Mouse (Mus musculus) heart, postnatal 4 days (tissue): ENCODE measurements around the gene Nom1. TPM values are rescaled to one million over a fixed set of nuclear protein-coding genes. Genes with fewer than 3 reads are reported as not detected.
"Not testable (repeated sequence)": the region's sequence is repeated elsewhere in the genome, so short reads cannot be mapped to it uniquely, and the experiment has no call there.

Experiments used
- DNase-seq: peaks from one replicate; pipeline ENCODE4 v3.0.0; 2021
- total RNA-seq, 2 experiments: library from RNA; stranded (reverse); gene quantifications; 2 replicates each; pipeline ENCODE4 v1.2.3; 2021

Gene Nom1
- 10 to 100 TPM; 13.3 to 15.7 TPM for total RNA-seq

DNA sequence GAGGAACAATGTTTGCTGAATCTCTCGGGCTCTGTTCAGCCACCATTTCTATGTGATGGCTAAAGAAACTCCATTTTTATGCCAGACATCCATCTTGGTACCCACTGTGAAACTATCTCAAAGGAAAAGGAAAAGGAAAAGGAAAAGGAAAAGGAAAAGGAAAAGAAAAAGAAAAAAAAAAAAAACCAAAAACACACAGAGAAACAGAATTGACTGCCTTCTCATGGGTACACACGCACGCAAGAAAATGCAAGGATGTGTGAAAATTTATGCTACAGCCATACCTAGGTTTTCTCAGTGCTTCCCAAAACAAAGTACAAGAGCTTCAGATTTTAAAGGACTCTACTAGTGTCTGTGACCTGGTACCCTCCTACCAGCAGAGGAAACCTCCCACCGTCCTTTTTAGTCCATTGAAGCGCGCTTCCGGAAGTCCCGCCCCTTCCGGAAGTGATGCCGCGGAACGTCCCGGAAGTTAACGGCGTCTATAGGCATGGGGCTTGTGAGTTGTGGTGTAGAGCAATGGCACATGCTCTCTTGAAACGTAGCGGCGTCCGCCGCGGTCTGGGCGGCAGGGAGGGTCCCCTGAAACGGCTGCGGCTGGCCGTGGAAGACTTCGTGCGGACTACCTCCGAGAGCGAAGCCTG lies at the start of gene Nom1:
Gene Nom1 (plus strand): TSS at position 437 of the 644 bp plus-strand sequence.
- peak; percentile 92 for DNase-seq

- DNase-seq, result no peak
Observed at GRCm38 (mm10) chr5:29387591-29387990, 46.9 kb upstream of the Nom1 start.

DNA sequence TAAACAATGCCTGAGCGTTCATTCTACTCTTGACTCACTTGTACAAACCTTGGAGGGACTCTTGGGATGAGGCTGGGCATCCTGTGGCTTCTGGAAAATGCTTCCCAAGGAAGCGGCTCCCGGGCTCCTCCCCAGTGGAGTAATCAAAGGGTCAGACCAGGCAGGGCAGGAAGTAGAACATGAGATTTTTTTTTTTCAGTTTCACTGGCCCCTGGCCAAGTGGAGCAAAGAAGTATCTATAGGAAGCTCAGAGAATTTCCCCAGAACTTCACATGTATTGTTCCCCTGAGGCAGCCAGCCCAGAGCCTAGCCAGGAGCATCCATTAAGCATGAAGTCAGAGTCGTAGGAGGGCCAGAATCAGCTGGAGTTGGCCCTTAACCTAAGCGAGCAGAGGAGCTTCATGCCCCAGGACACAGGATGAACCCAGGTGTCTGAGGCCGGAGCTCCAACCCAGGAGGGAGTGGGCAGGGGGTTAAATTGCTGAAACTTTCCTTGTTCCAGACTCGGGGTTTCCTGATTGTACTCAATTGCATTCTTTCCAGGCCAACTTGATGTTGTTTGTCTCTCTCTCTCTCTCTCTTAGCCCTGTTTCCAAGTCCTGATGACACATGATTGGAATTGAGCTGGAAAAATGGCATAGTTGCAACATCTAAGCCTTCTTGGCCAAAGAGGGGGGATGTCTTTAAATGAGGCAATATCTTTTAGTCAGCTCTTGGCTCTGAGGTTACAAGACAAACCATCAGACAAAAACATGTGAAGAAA lies 46.1 kb upstream of the Nom1 start:
- DNase-seq, result peak; percentile 67

DNA sequence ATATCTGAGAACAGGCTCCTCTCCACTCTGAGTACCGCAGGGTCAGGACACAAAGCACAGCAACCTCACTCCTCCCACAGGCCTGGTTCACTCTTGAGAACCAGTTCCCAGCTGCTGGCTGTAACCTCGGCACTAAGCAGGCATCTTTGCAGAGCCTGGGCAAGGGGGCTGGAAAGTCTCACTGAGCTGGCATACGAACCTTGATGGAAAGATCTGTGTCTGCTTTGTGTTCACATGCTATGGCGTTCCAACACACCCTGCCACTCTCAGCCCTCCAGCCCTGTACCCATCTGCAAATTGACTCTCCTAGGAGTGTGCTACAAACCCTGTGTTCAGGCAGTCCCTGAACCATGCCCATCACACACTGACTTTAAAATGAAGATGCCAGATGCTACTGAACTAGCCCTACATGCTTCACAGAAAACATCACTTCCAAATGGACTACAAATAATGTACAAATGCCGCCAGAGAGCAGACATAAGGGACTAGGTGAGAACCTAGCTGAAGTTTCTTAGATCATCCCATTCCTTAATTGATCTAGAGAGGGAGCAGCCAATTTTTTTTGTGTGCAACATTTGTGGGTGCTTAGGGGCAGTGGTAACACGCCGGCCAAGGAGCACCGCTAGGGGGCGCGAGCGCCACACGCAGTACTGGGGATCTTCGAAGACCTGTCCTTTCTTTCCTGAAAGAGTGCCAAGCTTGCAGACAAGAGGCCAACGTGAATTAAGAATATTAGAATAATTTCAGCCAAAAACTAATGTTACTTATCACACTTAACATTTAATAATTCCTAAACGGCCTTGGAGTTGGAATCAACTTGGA lies 45.3 kb upstream of the Nom1 start:
- DNase-seq, result peak; percentile 89

DNA sequence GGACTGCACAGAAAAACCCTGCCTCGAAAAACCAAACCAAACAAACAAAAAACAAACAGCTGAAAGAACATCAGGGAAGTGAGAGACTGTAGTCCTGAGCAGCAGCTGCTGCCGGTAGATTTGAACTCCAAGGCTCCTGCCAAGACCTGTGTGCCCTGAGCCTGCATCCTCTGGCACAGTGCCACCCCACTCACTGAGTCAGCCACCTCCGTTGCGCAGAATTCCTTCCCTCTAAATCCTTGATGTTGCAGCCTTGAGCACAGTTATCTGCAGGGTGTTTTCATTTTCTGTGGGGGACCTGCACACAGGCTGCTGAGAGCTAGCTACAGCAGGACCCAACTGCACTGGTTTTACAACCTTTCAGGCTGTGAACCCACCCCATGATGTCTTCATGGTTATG lies 36.0 kb upstream of the Nom1 start:
- no peak for DNase-seq

- no peak for DNase-seq
Observed at GRCm38 (mm10) chr5:29410854-29411253, 23.6 kb upstream of the Nom1 start.

DNA sequence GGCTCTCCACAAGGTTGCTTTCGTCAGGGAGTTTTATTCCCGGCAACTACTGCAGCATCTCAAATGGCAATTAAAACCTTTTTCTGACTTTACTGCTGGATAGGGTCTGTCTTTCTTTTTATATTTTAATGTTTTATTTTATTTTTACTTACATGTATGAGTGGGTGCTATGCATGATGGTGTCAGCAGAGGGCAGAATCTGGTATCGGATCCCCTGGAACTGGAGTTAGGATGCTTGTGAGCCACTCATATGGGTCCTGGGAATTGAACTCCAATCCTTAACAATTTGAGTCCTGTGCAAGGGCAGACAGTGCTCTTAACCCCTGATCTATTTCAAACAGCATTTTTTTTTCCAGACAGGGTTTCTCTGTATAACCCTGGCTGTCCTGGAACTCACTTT lies 21.4 kb upstream of the Nom1 start:
- DNase-seq, result no peak

GRCm38 (mm10) chr5:29423330-29423729 lies 11.1 kb upstream of the Nom1 start:
- not testable (repeated sequence) for DNase-seq

DNA sequence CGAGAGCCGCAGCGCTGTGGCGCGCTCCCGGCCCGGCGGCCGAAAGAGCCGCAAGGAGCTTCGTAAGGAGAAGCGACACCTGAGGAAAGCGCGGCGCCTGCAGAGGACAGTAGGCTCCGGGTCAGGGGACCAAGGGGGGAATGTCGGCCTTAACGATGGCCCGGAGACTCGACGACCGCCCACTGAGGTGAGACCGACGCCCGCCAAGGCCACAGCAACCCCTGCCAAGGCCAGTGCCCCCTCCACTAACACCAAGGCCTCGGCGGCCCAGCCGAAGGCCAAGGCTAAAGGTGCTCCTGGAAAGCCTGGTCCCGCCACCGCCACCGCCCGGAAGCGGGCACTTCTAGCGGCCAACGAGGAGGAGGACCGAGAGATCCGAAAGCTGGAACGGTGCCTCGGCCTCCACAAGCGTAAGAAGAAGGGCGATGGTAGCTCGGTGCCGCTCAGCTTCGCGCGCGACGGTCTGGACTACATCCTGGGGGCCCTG lies 451 bp downstream of the Nom1 start:
- DNase-seq, result peak; percentile 56

GRCm38 (mm10) chr5:29435491-29435890 lies 1.0 kb downstream of the Nom1 start:
- DNase-seq, result no peak

GRCm38 (mm10) chr5:29436728-29437127 lies 2.3 kb downstream of the Nom1 start:
- DNase-seq, result not testable (repeated sequence)

DNA sequence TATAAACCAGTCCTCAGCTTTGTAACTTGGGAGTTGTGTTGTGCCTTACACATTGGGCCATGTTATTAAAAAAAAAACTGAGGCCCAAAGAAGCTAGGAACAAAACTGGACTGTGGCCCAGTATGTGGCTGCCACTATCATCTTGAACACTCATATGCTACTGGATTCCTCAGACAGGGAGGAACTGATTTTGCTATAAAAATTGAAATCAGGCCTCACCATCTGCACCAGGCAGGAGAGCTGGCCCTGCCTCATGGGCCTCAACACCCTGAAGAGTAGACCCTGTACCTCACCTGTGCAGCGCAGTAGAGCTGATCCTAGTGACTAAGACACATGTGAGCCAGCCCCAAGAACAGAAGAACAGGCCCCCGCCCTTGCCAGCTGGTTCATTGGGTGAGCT lies 10.8 kb downstream of the Nom1 start:
- DNase-seq, result no peak

- no peak for DNase-seq
Observed at GRCm38 (mm10) chr5:29452352-29452751, 17.9 kb downstream of the Nom1 start.

GRCm38 (mm10) chr5:29456895-29457656 lies 22.6 kb downstream of the Nom1 start:
- DNase-seq, result no peak

DNA sequence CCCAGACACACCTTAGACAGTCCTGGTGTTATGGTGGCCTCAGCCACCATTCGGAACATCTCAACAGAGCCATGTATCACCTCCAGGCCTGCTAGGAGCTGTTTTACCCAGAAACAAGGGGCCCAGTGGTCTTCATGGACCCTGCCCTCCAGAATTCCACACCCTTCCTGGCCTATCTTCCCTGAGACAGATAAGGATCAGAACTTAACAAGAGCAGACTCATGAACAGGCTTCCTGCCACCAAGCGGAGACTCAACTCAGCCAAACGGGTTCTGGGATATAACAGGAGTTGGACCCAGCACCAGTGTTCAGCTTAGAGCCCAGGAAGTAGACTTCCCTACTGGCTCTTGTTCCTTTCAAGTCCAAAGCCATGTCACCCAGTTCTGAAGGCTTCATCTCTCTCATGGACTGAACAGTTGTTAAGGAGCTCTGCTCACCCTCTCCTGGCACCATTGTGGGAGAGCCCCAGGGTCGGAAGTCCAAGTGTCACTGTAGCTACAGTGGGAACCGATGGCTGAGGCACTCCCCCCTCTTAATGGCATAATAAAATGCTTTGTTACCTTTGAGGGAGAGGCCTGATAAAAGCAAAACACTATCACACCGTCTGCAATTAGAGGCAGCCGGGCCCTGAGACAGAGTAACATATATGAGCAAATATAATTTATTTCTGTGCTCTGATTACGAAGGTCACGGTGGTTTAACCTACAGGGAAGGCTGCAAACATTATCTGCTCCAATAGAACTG lies 28.7 kb downstream of the Nom1 start:
- DNase-seq, result no peak

- no peak for DNase-seq
Observed at GRCm38 (mm10) chr5:29467489-29468350, 33.3 kb downstream of the Nom1 start.

GRCm38 (mm10) chr5:29468351-29469065 lies 34.0 kb downstream of the Nom1 start:
- DNase-seq, result no peak

- DNase-seq, result no peak
Observed at GRCm38 (mm10) chr5:29469501-29469900, 35.0 kb downstream of the Nom1 start.

DNA sequence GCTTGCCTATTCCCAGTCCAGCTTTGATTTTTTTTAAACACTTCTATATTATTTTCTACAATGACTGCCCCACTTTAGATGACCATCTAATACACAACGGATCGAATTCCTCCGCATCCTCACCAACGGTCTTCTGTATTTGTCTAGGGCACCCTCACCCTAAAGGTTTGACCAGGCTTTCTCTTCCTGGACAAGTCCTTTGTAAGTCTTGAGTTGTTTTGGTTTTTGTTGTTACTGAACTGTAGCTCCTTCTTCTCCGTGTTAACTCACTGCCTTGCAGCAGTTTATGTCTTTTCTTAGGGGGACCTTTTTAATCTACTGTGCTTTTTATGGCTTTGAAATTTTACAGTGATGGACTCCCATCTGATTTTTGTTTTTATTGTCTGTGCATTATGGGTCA lies 35.8 kb downstream of the Nom1 start:
- DNase-seq, result no peak

DNA sequence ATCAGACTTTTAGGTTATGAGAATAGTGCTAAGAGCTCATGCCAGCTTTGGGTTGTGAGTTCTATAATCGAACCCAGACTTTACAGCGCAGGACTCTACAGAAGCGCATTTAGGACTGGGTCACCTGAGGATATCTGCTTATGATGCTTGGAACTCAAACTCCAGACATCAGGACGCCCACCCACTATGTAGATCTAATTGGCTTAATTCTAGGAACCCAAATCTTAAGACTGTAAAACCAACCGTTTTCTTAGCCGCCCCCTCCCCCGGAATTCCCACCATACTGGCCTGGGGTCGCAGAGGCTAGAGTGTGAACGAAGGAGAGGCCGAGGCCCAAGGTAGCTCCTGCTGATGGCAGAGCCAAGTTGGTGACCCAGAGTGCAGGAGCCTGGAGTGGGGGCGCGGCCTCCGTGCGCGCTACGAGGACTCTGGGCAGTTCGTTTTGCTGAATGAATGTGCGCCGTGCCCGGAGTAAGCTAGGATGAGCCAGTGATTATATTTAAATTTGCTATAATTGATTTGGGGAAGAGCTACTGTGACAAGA lies 36.5 kb downstream of the Nom1 start:
- no peak for DNase-seq
